Mouse (Mus musculus) C2C12 (cell line): Measurements from ENCODE around the gene Dyx1c1. TPM values are rescaled to one million over a fixed set of nuclear protein-coding genes. Genes with fewer than 3 reads are reported as not detected.
A peak's percentile ranks its signal among the peaks of the same experiment; 100 is the strongest.

ENCODE experiments used
- H3K27me3 ChIP-seq: one replicate; pipeline ENCODE4 v1.6.1; 2011; ENCODE audit not compliant: control insufficient read depth, insufficient read depth, insufficient read length
- H3K36me3 ChIP-seq: one replicate; pipeline ENCODE4 v1.6.1; 2011; ENCODE audit not compliant: control insufficient read depth, insufficient read depth
- H3K4me3 ChIP-seq: one replicate; pipeline ENCODE4 v1.5.1; 2011; ENCODE audit warnings: mild to moderate bottlenecking, control low read depth; ENCODE audit not compliant: poor library complexity, insufficient read depth, severe bottlenecking
- H3K79me2 ChIP-seq: one replicate; pipeline ENCODE4 v1.6.1; 2011; ENCODE audit not compliant: control insufficient read depth, insufficient read depth
- H3K79me3 ChIP-seq: one replicate; pipeline ENCODE4 v1.6.1; 2011; ENCODE audit warnings: low read depth, control low read depth
- H3ac ChIP-seq: one replicate; pipeline ENCODE3; 2011; ENCODE audit warnings: low read depth; ENCODE audit not compliant: control insufficient read depth, insufficient read length
- CEBPB ChIP-seq: IDR thresholded peaks from one replicate; pipeline ENCODE4 v1.6.1; 2011; ENCODE audit warnings: low read depth, mild to moderate bottlenecking, control low read depth, moderate library complexity
- CTCF ChIP-seq: IDR thresholded peaks from one replicate; pipeline ENCODE4 v1.5.1; 2011; ENCODE audit not compliant: control insufficient read depth, insufficient read depth, insufficient read length
- FOSL1 ChIP-seq: IDR thresholded peaks from one replicate; pipeline ENCODE4 v1.8.0; 2011; ENCODE audit warnings: mild to moderate bottlenecking, low read length; ENCODE audit not compliant: poor library complexity, insufficient read depth, severe bottlenecking
- MAX ChIP-seq: IDR thresholded peaks from one replicate; pipeline ENCODE4 v1.6.1; 2011; ENCODE audit warnings: mild to moderate bottlenecking, control low read depth
- MYOD1 ChIP-seq: IDR thresholded peaks from one replicate; pipeline ENCODE4 v1.6.1; 2011; ENCODE audit warnings: low read depth; ENCODE audit not compliant: control insufficient read depth, insufficient read length
- MYOG ChIP-seq: IDR thresholded peaks from one replicate; pipeline ENCODE4 v1.6.1; 2011; ENCODE audit not compliant: control insufficient read depth, insufficient read length; ENCODE audit errors: extremely low read depth
- USF1 ChIP-seq: IDR thresholded peaks from one replicate; pipeline ENCODE4 v1.6.1; 2011; ENCODE audit warnings: low read depth, mild to moderate bottlenecking, control low read depth, moderate library complexity
- polyA plus RNA-seq: library from polyadenylated mRNA; unstranded; fragments of >200 nt; fragmentation: generic; extraction: Trizol; gene quantifications from one replicate; pipeline ENCODE4 v1.2.1, GENCODE M21; 2012; ENCODE audit warnings: missing spikeins

Gene Dyx1c1
- polyA plus RNA-seq, 1 experiment = 0.02 TPM

- Histone ChIP-seq H3K79me3 (no peaks in the 10 kb centered on the region), H3K36me3 (no peaks in the 10 kb centered on the region), H3ac (no peak overlapping the region), H3K79me2 (no peaks in the 10 kb centered on the region), H3K4me3 (no peak overlapping the region), H3K27me3 (peaks cover 9% of the 10 kb centered on the region)
- TF ChIP-seq CTCF (no peak), CEBPB (no peak), MAX (no peak), MYOD1 (no peak), FOSL1 (no peak), USF1 (no peak), MYOG (no peak)
These were observed 3.4 kb downstream of the Dyx1c1 start for GRCm38 (mm10) chr9:72961959-72962358.

- no peak overlapping the region for H3K4me3 ChIP-seq
- peaks cover 3% of the 10 kb centered on the region for H3K27me3 ChIP-seq
- no peaks in the 10 kb centered on the region for H3K79me3 ChIP-seq
- TF ChIP-seq MYOD1 = no peak
- peak; percentile 2 for TF ChIP-seq CTCF
- no peaks in the 10 kb centered on the region for H3K79me2 ChIP-seq
- H3ac ChIP-seq = no peak overlapping the region
- no peaks in the 10 kb centered on the region for H3K36me3 ChIP-seq
These were observed 9.9 kb downstream of the Dyx1c1 start for GRCm38 (mm10) chr9:72968349-72969061.

- H3K79me2 ChIP-seq = no peaks in the 10 kb centered on the region
- H3K4me3 ChIP-seq = no peak overlapping the region
- H3K79me3 ChIP-seq = no peaks in the 10 kb centered on the region
- TF ChIP-seq MYOG = no peak
- TF ChIP-seq MAX = no peak
- TF ChIP-seq MYOD1 = no peak
- TF ChIP-seq CTCF = no peak
- TF ChIP-seq FOSL1 = no peak
- H3ac ChIP-seq = no peak overlapping the region
- peaks cover 3% of the 10 kb centered on the region for H3K27me3 ChIP-seq
- no peaks in the 10 kb centered on the region for H3K36me3 ChIP-seq
These were observed 11.3 kb downstream of the Dyx1c1 start for GRCm38 (mm10) chr9:72969874-72970273.

- Histone ChIP-seq H3K4me3 (no peak overlapping the region), H3ac (no peak overlapping the region), H3K79me3 (no peaks in the 10 kb centered on the region), H3K36me3 (no peaks in the 10 kb centered on the region), H3K27me3 (no peaks in the 10 kb centered on the region), H3K79me2 (no peaks in the 10 kb centered on the region)
- TF ChIP-seq CEBPB (no peak), CTCF (no peak), FOSL1 (no peak), MAX (no peak), USF1 (no peak), MYOG (no peak), MYOD1 (no peak)
These were observed 13.8 kb downstream of the Dyx1c1 start for GRCm38 (mm10) chr9:72972435-72972834.

GRCm38 (mm10) chr9:72972984-72973383 lies 14.4 kb downstream of the Dyx1c1 start:
- H3K36me3 ChIP-seq = no peaks in the 10 kb centered on the region
- H3K27me3 ChIP-seq = no peaks in the 10 kb centered on the region
- H3ac ChIP-seq = no peak overlapping the region
- TF ChIP-seq FOSL1 (no peak), MYOD1 (no peak), CEBPB (no peak), MYOG (no peak), USF1 (no peak), MAX (no peak), CTCF (no peak)
- H3K79me2 ChIP-seq = no peaks in the 10 kb centered on the region
- no peak overlapping the region for H3K4me3 ChIP-seq
- no peaks in the 10 kb centered on the region for H3K79me3 ChIP-seq

- TF ChIP-seq MYOD1 = no peak
- TF ChIP-seq CTCF = no peak
- no peak for TF ChIP-seq MYOG
- no peak for TF ChIP-seq USF1
- no peak for TF ChIP-seq FOSL1
- no peak for TF ChIP-seq MAX
- Histone ChIP-seq H3ac (no peak overlapping the region), H3K79me2 (no peaks in the 10 kb centered on the region), H3K4me3 (no peak overlapping the region), H3K27me3 (no peaks in the 10 kb centered on the region), H3K36me3 (no peaks in the 10 kb centered on the region), H3K79me3 (no peaks in the 10 kb centered on the region)
These were observed 16.1 kb downstream of the Dyx1c1 start for GRCm38 (mm10) chr9:72974734-72975133.
